Mouse (Mus musculus): ENCODE results near the gene Hs3st3a1.

GRCm38 (mm10) chr11:64559388-64559787 lies 124.3 kb downstream of the Hs3st3a1 start:
- no peak for TF ChIP-seq CTCF (IDR thresholded peaks at IDR 0.05; ENCODE audit: insufficient read depth, low read length)
- TF ChIP-seq POLR2A (IDR thresholded peaks at IDR 0.05; ENCODE audit: borderline replicate concordance, extremely low read depth, low read depth, low read length) = no peak
